Mouse (Mus musculus) R1 (cell line): ENCODE results near the gene Gm43064.

Experiments
- DNase-seq: peaks from one replicate; pipeline ENCODE4 v3.0.0-alpha.2; 2018; ENCODE audit warnings: low read depth, low spot score

Gm43064 gene

DNA sequence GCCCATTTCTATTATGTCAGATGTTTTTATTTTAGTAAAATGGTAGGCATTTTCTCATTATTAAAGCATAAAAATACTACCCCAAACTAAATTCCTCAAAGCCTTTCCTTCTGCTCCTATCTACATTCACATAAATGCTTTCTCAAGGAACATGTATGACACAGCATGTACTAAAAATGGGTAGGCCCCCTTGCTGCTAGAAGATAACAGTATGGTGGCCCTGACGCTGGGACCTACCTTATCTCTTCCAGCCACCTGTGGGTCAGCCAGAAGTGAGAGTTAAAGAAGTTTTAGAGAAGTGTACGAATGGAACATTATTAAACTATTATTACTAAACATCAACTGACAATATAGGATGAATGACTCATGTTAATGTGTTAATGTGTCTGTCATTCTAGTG, 9.9 kb upstream of the Gm43064 start:
- no peak for DNase-seq

DNA sequence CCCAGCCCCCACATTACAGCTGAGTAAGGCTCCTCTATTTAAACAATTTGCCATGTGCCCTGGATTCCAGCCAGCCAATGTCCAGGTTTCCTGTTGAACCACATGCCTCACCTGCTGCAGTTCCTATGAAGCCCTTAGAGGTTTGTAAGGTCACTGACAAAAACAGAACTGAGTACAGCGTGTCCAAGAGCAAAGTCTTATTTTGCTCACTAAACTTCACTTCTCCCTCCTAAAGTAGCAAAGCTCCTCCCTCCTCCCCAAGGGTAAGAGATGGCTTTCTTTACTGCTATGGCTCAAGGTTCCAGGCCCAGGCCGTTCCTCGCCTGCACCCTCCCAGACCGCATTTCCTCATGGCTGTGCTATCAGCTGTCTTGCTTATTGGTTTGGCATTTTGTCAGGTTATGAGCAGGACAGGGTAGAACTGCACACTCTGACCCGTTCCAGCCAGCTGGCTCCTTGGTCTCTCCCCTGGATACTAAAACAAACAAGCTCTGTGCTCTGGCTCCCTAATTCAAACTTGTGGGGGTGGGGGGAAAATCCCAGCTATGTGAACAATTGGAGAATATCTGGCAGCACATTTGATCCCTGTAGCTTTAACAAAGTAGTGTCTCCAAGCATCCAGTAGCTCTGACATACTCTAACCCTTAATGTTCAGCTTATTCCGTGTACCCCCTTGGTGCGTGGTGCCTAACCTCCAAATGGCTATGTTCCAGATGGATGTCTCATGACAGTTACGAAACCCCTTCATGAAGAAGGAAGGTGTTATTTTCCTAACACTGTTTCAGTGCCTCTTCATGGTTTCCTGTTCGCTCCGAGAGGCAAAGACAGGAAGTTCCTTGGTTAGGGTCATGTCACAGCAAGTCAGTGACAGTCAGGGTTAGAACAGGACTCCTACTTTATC, 7.5 kb upstream of the Gm43064 start:
- no peak for DNase-seq

DNA sequence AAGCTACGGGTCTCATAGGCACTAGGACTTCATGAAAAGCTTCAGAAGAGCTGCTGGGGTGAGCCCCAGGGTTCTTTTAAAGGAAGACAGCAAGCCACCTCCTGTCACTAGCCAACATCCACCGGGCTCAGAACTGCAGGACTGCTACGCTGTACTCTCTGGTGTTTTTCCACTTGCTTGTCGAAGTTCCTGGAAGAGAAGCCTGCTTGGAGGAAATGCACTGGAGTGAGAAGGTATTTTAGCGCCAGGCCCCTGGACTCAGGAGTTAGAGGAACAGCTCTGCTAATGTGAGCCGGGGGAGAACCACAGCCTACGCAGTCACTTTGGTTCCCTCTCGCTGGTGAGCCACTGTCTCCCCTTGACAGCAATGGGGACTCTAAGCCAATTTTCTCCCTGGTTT, 6.5 kb upstream of the Gm43064 start:
- no peak for DNase-seq

DNA sequence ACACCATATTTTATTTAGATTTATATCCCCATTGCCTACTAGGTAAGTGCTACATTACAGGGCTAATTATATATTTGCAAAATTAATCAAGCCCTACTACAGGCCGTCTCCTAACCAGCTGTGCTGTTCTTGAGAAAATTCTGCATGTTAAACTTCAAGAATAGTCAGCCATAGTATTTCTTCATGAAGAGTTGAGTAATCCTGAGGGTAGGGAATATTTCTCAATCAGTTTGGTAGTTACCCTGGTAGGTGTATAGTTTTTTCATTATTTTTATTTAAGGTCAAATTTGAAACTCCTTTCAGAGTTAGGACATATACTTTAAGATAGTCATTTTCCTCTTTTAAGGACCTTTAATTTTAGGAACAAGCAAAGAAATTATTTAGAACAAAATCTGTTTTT, 3.7 kb upstream of the Gm43064 start:
- no peak for DNase-seq

DNA sequence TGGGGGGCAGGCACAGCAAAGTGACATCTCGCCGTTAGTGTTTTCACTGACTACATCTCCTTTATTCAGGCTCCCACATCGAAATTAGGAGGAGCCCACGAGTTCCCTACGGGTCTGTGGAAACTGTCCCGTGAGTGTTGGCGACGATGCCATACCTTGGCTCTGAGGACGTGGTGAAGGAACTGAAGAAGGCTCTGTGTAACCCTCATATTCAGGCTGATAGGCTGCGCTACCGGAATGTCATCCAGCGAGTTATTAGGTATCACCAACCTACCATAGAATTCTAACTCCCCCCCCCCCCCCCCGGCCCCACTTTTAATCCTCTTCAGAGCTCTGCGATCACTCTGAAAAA, 402 bp downstream of the Gm43064 start:
- DNase-seq: no peak

DNA sequence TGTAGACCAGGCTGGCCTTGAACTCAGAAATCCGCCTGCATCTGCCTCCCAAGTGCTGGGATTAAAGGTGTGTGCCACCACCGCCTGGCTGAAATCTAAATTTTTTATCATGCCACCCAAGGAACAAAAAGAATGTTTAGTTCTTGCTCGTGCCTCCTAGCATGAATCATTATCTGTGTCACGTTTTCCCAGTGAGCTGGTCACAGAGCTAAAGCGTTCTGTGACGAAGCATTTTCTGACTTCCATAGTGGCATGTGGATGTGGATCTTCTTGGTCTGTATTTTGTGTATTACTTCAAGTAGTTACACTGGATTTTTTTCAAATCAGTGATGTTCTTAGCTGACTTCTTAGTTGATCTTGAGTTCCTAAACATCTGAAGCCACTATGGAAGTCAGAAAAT, 1.6 kb downstream of the Gm43064 start:
- DNase-seq: no peak

DNA sequence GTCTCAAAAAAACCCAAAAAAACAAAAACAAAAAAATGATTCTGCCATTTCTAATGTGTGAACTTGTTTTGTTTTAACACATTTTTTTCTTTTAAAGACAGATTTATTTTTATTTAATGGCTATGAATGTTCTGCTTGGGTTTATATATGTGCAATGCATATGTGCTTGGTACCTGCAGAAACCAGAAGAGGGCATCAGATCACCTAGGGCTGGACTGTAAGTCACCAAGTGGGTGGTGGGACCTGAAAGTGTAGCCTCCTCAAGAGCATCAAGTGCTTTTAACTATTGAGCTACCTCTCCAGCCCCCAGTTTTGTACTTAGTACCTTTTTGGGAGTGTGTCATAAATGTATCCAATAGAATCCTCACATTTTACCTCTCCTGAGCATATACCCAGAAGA, 18.2 kb downstream of the Gm43064 start:
- no peak for DNase-seq

DNA sequence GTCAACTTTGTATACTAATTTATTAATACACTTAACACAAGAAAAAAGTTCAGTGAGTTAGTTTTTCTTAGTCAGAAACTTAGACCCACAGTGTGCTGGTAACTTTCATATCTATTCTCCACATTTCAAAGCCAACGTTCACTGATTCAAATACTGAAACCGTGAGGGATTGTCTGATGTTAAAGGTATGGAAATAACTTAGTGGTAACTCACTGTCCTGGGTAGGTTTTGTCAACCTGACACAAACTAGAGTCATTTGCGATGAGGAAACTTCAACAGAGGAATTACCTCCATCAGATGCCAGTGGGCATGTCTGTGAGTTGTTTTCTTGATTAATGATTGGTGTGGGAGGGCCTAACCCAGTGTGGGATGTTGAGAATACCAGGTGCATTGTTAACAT, 19.7 kb downstream of the Gm43064 start:
- no peak for DNase-seq

DNA sequence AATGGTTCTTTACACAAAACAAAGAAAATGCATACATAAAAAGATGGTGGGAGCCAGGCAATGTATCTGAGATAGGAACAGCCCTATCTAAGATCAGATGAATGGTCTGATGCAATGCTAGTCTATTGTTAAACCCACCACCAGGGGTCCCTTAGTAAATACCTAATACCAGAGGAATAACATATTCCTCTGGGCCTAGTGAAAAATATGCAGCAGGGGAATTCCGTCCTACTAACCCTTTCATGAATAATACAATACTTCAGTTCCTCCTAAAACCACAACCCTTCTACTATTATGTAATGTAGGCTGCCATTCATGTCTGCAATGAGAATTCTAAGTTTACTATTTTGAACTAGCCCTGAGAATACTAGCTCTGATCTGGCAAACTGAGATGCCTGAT, 21.3 kb downstream of the Gm43064 start:
- DNase-seq: peak; percentile 66

DNA sequence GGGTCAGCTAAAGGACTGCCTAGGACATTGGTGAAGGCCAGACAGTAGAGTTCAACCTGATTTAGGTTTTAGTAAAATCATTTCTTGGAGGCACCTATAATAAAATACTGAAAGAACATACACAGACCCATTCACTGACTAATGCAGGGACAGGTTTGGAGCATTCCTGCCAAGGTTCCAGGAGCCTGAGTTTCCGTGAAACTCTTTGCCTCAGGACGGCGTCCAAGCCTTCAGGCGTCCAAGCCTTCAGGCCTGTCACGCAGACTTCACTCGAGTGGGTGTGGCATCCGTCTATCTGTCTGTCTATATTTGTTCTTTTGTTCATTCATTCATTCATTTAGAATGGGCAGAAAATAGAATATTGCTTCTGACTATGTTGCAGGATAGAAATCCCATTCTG, 21.8 kb downstream of the Gm43064 start:
- DNase-seq: no peak

DNA sequence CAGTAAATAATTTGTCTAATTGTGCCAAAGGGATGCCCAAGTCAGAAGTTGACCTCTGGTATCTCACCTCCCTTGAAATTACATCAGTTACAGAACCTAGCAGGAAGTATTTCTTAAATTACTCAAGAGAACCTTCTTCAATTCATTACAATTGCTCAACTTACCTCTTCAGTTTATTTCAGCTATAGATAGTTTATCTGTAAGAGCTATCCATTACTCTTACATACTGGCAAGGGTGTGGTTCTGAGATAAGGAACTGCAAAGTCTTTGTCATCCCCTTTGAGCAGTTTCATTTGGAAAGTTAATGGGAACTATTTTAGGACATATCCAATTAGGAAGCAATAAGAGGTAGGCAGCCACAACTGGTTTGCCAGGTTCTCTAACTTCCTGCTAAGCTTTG, 23.1 kb downstream of the Gm43064 start, which contains the start of gene Bcl2l15:
TSS of gene Bcl2l15 (plus strand) at position 176 of the 400 bp plus-strand sequence.
- no peak for DNase-seq

DNA sequence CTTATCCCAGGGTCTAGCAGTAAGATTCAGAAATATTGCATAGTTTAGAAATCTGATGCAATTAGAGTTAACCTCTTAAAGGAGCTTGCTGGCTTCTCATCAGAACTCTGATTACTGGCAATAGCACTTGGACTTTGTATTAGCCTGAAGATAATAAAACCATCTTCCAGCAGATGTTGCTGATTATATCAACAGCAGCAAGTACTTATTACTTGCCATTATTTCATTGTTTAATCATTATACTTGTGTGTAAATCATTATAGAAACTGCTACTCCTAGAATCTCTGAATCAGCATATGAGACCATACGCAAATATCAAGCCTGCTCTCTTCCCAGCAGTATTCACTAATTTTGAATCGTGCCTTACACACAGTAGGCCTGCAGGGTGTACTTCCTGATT, 24.6 kb downstream of the Gm43064 start:
- DNase-seq: no peak

DNA sequence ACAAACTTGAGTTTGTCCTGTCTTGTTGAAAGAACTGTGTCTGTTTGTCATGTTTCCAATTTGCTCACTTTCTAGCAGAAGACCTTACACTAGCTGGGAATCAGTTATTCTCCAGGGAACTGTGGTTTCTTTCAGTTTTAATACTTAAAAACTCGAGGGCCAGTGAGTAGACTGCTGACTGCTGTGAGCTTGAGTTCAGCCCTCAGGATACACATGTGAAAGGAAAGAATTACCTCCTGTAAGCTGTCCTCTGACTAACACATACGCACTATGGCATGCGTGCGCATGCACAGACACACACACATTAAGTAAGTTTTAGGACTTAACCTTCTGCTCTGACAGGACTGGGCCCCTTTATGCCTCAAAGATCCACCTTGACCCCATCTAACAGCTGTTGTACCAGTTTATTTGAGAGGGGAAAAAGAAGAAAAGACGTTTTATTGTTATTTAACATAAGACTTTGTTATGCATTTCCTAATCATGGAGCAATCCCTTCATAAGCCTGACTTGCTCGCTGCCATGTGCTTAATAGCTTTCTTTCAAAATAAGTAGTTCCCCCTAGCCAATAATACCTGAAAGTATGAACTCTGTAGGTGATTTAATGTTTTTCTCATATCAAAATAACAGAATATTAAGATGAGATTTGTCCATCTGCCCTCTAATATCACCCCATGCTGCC, 26.0 kb downstream of the Gm43064 start:
- no peak for DNase-seq

DNA sequence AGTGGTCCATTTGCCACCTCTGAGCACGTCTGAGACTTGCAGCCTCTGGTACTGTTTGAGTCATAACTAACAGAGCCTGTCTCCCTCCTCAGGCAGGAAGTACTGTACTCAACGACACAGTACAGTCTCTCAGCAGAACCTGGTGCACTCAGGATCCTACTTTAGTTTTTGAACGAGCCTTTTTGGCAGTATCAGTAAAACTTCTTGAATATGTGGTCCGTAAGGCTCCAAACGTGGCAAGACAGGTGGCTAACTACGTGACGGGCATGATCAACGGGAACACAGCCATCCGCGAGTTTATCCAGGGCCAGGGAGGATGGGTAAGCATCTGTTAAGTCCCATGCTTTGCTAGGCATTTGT, 26.6 kb downstream of the Gm43064 start:
- DNase-seq: no peak

DNA sequence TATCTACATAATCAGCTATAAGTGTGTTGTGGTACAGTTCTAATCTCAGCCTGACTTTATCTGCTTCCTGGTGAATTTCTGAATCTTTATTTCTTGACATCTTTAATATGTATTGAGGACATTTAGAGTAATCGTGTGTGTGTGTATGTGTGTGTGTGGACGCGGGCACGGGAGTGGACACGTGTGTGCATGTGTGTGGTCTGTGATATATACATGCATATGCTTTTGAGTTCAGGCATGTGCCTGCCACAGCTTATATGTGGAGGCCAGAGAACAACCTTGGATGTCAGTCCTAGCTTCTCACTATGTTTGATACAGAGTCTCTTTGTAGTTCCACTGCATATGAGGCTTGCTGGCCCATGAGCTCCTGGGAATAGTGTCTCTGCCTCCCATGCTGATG, 27.1 kb downstream of the Gm43064 start:
- no peak for DNase-seq

DNA sequence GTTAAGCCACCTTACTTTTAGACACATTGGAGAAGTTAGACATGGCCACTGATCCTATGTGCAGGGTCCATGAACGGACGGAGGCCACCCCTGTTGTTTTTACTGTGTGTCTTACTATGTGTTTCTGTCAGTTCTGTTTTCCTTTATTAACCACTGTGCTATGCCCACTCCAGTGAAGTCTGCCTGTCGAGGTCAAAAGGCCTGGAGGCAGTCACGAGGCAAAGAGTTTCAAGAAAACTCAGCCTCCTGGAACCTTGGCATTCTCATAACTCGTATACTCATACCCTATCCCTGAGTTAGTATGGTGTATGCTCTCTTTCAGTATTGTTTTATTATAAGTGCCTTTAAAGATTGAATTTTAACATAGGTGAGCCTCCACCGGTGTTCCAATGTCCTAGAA, 30.3 kb downstream of the Gm43064 start:
- peak; percentile 72 for DNase-seq

DNA sequence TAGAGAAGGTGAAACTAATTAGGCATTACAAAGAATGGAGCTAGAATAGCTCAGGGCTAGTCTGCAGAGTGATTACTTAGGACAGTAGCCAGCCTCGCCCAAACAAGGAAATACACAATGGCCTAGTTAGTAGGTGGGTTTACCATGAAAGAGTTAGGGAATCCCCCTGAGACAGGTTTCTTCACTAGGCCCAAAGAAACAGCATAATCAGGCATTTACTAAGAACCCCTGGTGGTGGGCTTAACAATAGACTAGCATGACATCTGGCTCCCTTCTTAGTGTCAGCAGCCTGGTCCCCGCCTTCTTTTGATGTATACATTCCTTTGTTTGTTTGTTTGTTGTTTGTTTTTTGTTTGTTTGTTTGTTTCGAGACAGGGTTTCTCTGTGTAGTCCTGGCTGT, 30.8 kb downstream of the Gm43064 start:
- peak; percentile 85 for DNase-seq

DNA sequence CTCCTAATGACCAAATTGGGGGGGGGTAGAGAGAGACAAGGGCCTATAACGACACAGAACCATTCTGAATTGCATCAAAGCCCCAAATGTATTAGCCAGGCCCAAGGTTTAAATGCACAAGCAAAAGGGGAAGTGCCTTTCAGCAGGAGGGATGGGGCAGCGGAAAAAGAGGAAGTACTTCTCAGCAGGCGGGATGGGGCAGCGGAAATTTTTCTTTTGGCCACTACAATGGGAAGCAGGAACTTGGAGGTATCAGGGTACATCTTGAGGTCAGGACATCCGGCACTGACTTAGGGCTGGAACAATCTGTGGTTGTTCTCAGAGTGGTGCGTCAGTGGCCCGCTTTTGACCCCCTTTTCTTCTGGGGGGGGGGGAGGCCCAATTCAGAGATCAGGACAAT, 31.6 kb downstream of the Gm43064 start:
- peak; percentile 83 for DNase-seq

DNA sequence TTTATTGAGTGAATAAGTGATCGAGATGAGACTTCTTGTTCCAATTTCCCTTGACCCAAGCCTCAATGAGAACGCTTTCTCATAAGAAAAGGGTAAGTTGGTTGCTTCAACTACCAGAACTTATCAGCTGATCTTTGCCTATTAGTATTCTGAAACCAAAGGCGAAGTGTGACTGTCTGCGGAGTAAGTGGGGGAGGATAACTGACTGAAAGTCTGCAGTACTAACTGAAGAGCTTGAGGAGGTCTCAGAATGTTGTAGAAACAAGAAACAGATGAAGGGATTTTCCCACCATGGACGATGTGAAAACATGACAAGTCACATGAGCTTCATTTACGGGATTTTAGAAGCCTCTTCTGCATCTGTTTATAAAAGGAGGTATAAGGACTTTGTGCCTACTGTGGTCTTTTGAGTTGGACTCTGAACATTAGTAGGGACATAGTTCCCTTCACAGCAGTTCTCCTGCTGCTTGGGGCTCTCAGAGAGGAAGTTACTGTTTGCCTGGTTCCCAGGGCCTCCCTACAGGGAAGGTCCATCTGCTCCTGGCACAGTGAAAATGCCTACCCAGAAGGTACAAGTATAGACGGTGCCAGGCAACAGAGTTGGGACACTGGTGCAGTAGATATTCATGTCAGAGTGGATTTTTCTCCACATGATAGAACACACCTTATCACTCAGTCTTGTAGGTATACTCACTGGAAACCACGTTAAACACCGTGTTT, 41.4 kb downstream of the Gm43064 start:
- peak; percentile 67 for DNase-seq

DNA sequence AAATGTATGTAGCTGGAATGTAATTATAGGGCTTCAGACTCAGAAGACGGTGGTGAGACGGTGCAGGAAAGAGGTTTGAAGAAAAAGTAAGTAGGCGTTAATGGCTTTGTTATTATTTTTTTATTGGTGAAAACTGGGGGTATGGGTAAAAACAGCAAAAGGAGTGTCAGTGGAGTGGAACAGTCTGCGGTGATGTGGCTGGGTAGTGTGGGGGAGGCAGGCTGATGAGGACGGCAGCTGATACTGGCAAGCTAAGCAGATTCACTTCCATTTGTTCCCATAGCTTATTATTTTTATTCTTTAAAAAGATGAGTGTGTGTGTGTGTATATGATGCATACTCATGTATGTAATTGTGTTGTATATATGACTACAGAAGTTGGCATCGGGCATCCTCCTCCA, 42.1 kb downstream of the Gm43064 start:
- DNase-seq: no peak

DNA sequence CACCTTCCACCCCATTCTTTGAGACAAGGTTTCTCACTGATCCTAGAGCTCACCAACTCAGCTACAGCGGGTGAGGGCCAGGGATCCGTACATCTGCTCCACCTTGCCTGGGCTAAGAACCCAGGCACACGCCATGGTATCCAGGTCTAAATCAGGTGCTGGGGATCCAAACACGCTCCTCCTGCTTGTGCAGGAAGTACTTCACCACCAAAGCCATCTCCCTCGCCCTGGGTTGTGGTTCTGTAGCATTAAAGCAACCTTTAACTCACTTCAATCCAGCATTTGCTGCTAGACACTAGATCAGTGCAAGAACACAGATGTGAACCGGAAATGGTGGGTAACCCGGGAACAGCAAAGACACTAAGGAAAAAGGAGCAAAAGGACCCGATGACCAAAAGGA, 42.5 kb downstream of the Gm43064 start:
- no peak for DNase-seq

DNA sequence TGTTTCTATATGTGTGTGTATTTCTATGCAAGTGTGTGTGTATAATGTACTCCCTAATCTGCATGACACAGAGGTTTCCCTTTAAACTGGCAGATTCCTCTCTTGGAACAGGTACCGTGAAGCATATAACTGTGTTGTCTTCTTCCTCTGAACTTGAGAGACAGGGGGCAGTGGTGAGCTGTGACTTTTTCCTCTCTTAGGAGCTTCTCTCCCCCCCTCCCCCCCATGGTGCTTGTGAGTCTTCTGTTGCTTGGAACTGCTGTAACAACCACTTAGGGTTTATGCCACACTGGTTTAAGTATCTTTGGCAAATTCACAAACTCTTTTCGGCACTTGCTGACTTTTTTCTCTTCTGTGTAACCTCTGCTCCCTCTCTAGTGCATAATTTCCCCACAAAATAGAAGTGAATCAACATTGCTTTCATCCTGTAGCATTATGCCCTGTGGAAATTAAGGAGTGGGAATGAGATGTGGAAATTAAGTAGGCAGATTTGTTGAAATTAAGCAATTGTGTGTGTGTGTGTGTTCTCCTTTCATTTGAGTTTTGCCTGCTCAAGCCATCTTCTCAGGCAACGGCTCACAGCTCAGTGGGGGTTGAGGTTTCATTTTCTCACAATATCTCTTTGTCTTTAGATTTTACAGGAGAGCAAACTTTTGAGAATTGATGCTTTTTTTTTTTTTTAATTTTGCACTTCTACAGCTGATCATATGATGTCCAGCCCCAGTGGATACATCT, 43.4 kb downstream of the Gm43064 start:
- DNase-seq: peak; percentile 90
